Mouse (Mus musculus) spleen, adult 2 months (tissue): ENCODE results near the gene Trafd1. TPM values are rescaled to one million over a fixed set of nuclear protein-coding genes. Genes with fewer than 3 reads are reported as not detected.
A peak's percentile ranks its signal among the peaks of the same experiment; 100 is the strongest.

Source experiments
- DNase-seq, 2 experiments: peaks; one replicate each; pipeline versions ENCODE4 v3.0.0 to v3.0.0-alpha.2; 2012 to 2021; ENCODE audit warnings: low spot score in 2 of 2, low read depth in 1 of 2
- H3K27ac ChIP-seq: fragments of 200-500 bp; 2 replicates; pipeline ENCODE4 v1.5.1; 2012; ENCODE audit warnings: low read length, inconsistent platforms; ENCODE audit not compliant: insufficient read depth
- H3K27me3 ChIP-seq: fragments of 200-500 bp; 2 replicates; pipeline ENCODE4 v1.6.1; 2012; ENCODE audit warnings: mild to moderate bottlenecking, moderate library complexity, low read length, inconsistent platforms; ENCODE audit not compliant: control insufficient read depth, insufficient read depth
- H3K36me3 ChIP-seq: fragments of 200-500 bp; 2 replicates; pipeline ENCODE4 v1.6.1; 2012; ENCODE audit warnings: mild to moderate bottlenecking, low read length, inconsistent platforms; ENCODE audit not compliant: control insufficient read depth, insufficient read depth
- H3K4me1 ChIP-seq: fragments of 200-500 bp; 2 replicates; pipeline ENCODE4 v1.6.1; 2011; ENCODE audit warnings: inconsistent platforms; ENCODE audit not compliant: control insufficient read depth, insufficient read depth, insufficient read length
- H3K4me3 ChIP-seq: fragments of 200-500 bp; 2 replicates; pipeline ENCODE4 v1.5.1; 2011; ENCODE audit warnings: mild to moderate bottlenecking, inconsistent platforms; ENCODE audit not compliant: insufficient read depth, insufficient read length; ENCODE audit errors: extremely low read depth
- CTCF ChIP-seq: fragments of 200-500 bp; IDR thresholded peaks from 2 replicates; pipeline ENCODE4 v1.5.1; 2011; ENCODE audit warnings: mild to moderate bottlenecking, inconsistent platforms; ENCODE audit not compliant: insufficient read depth, insufficient read length, insufficient replicate concordance; ENCODE audit errors: extremely low read depth
- POLR2A ChIP-seq: fragments of 200-500 bp; IDR thresholded peaks from 2 replicates; pipeline ENCODE4 v1.6.1; 2011; ENCODE audit warnings: low read depth, low read length, inconsistent platforms
- WGBS: fragments of 180-500 bp; shearing (Covaris S2); methylation state at CpG from one replicate; pipeline ENCODE4 v1.1.7; 2018; 5-methylcytosine and 5-hydroxymethylcytosine counted together
- polyA plus RNA-seq: library from polyadenylated mRNA; depleted of rRNA; stranded (reverse); fragments of >200 nt; gene quantifications from 2 replicates; pipeline ENCODE4 v1.2.3, GENCODE M21; 2012; rRNA removed

Gene Trafd1
- 75.4 and 82.2 TPM in 2 replicates for polyA plus RNA-seq

GRCm38 (mm10) chr5:121385461-121386119 lies at the start of gene Trafd1:
TSS of gene Trafd1 (minus strand) at chr5:121385632.
- no peaks in the 10 kb centered on the region for H3K27me3 ChIP-seq
- peak within 1 kb of the TSS; percentile 80 for H3K27ac ChIP-seq
- TF ChIP-seq POLR2A (peak; percentile 30), CTCF (no peak)
- WGBS = 1% methylated on average over 31 of the region's 45 CpGs
- peak; percentile 65 to 90 for DNase-seq
- peaks cover 3% of the 10 kb centered on the region for H3K36me3 ChIP-seq
- peak within 1 kb of the TSS; percentile 80 for H3K4me3 ChIP-seq
- H3K4me1 ChIP-seq = peaks cover 5% of the 10 kb centered on the region; the same call in 1 of the 2 replicates

- no peak for DNase-seq
- Histone ChIP-seq H3K4me1 (no peaks in the 10 kb centered on the region), H3K36me3 (peaks cover 67% of the 10 kb centered on the region), H3K4me3 (no peak overlapping the region), H3K27me3 (no peaks in the 10 kb centered on the region), H3K27ac (no peak overlapping the region)
- TF ChIP-seq CTCF (no peak), POLR2A (no peak)
- WGBS = 92% methylated on average over 3 of the region's 3 CpGs
Measured at GRCm38 (mm10) chr5:121428954-121429353, 43.5 kb upstream of the Trafd1 start.

GRCm38 (mm10) chr5:121423297-121423696 lies 37.9 kb upstream of the Trafd1 start:
- DNase-seq = no peak
- 94% methylated on average over 10 of the region's 10 CpGs for WGBS
- Histone ChIP-seq H3K36me3 (peaks cover 56% of the 10 kb centered on the region), H3K27ac (no peak overlapping the region), H3K27me3 (no peaks in the 10 kb centered on the region), H3K4me3 (no peak overlapping the region), H3K4me1 (no peaks in the 10 kb centered on the region)
- TF ChIP-seq CTCF (no peak), POLR2A (no peak)

GRCm38 (mm10) chr5:121422787-121423186 lies 37.4 kb upstream of the Trafd1 start:
- Histone ChIP-seq H3K36me3 (peaks cover 55% of the 10 kb centered on the region), H3K27me3 (no peaks in the 10 kb centered on the region), H3K4me3 (no peak overlapping the region), H3K27ac (no peak overlapping the region), H3K4me1 (no peaks in the 10 kb centered on the region)
- TF ChIP-seq POLR2A (no peak), CTCF (no peak)
- WGBS = 89% methylated on average over 6 of the region's 6 CpGs
- DNase-seq = no peak

GRCm38 (mm10) chr5:121420721-121421120 lies 35.3 kb upstream of the Trafd1 start:
- Histone ChIP-seq H3K27me3 (no peaks in the 10 kb centered on the region), H3K36me3 (peaks cover 54% of the 10 kb centered on the region)
- 97% methylated on average over 9 of the region's 9 CpGs for WGBS

GRCm38 (mm10) chr5:121410975-121411374 lies 25.5 kb upstream of the Trafd1 start:
- H3K4me1 ChIP-seq = no peaks in the 10 kb centered on the region
- TF ChIP-seq POLR2A = no peak
- TF ChIP-seq CTCF = no peak
- peaks cover 44% of the 10 kb centered on the region for H3K36me3 ChIP-seq
- WGBS = 94% methylated on average over 4 of the region's 4 CpGs
- H3K4me3 ChIP-seq = no peak overlapping the region
- no peaks in the 10 kb centered on the region for H3K27me3 ChIP-seq
- no peak for DNase-seq
- H3K27ac ChIP-seq = no peak overlapping the region

More at GRCm38 (mm10) chr5:121420721-121421120, 35.3 kb upstream of the Trafd1 start:
- no peak overlapping the region for H3K4me3 ChIP-seq
- no peaks in the 10 kb centered on the region for H3K4me1 ChIP-seq
- no peak for DNase-seq
- TF ChIP-seq POLR2A = no peak
- no peak for TF ChIP-seq CTCF
- H3K27ac ChIP-seq = no peak overlapping the region

- no peak for DNase-seq
- Histone ChIP-seq H3K27ac (no peak overlapping the region), H3K36me3 (peaks cover 22% of the 10 kb centered on the region), H3K27me3 (no peaks in the 10 kb centered on the region), H3K4me1 (no peaks in the 10 kb centered on the region), H3K4me3 (no peak overlapping the region)
- TF ChIP-seq CTCF = no peak
- no peak for TF ChIP-seq POLR2A
- WGBS = 94% methylated on average over 8 of the region's 8 CpGs
Measured at GRCm38 (mm10) chr5:121407856-121408255, 22.4 kb upstream of the Trafd1 start.
